Mouse (Mus musculus): ENCODE data around the gene Arpc2. TPM values are rescaled to one million over a fixed set of nuclear protein-coding genes. Genes with fewer than 3 reads are reported as not detected.
A peak's percentile ranks its signal among the peaks of the same experiment; 100 is the strongest.

Arpc2 gene
- polyA plus RNA-seq, 1 experiment from 2014 or later = 457 TPM

- no peak overlapping the region for H3K4me3 ChIP-seq (ENCODE audit: low read length)
- H3K4me1 ChIP-seq (ENCODE audit: insufficient read depth, low read length) = peaks cover 14% of the 10 kb centered on the region
- WGBS = 85% methylated on average over 4 of the region's 4 CpGs
- H3K27ac ChIP-seq (ENCODE audit: low read length) = no peak overlapping the region
- H3K27me3 ChIP-seq (ENCODE audit: insufficient read depth, low read length) = no peaks in the 10 kb centered on the region
- H3K9ac ChIP-seq (replicated peaks; ENCODE audit: low read length) = 0 out of 2 replicates have a peak overlapping the region, but pooled peaks have one; percentile 6
- no peak for ATAC-seq (ENCODE audit: low FRiP score, low TSS enrichment)
- H3K36me3 ChIP-seq (ENCODE audit: insufficient read depth, low read length) = peaks cover 42% of the 10 kb centered on the region
- H3K4me2 ChIP-seq (replicated peaks; ENCODE audit: low read depth, low read length) = no peak overlapping the region
- H3K9me3 ChIP-seq (ENCODE audit: low read length) = no peaks in the 10 kb centered on the region
Measured at GRCm38 (mm10) chr1:74288327-74288726, 52.4 kb downstream of the Arpc2 start.

- ATAC-seq (ENCODE audit: low FRiP score, low TSS enrichment) = no peak
- Histone ChIP-seq H3K4me3 (ENCODE audit: low read length) (no peak overlapping the region), H3K9ac (replicated peaks; ENCODE audit: low read length) (no peak overlapping the region), H3K4me2 (replicated peaks; ENCODE audit: low read depth, low read length) (no peak overlapping the region), H3K27me3 (ENCODE audit: insufficient read depth, low read length) (no peaks in the 10 kb centered on the region), H3K27ac (ENCODE audit: low read length) (no peak overlapping the region), H3K4me1 (ENCODE audit: insufficient read depth, low read length) (peaks cover 8% of the 10 kb centered on the region), H3K9me3 (ENCODE audit: low read length) (no peaks in the 10 kb centered on the region), H3K36me3 (ENCODE audit: insufficient read depth, low read length) (peaks cover 51% of the 10 kb centered on the region)
- WGBS = 81% methylated on average over 9 of the region's 9 CpGs
Measured at GRCm38 (mm10) chr1:74289248-74289647, 53.4 kb downstream of the Arpc2 start.

- H3K27me3 ChIP-seq (ENCODE audit: insufficient read depth, low read length) = no peaks in the 10 kb centered on the region
- WGBS = 87% methylated on average over 2 of the region's 2 CpGs
- H3K36me3 ChIP-seq (ENCODE audit: insufficient read depth, low read length) = peaks cover 53% of the 10 kb centered on the region
- H3K4me3 ChIP-seq (ENCODE audit: low read length) = no peak overlapping the region
- no peak overlapping the region for H3K9ac ChIP-seq (replicated peaks; ENCODE audit: low read length)
- H3K27ac ChIP-seq (ENCODE audit: low read length) = no peak overlapping the region
- ATAC-seq (ENCODE audit: low FRiP score, low TSS enrichment) = no peak
- no peak overlapping the region for H3K4me2 ChIP-seq (replicated peaks; ENCODE audit: low read depth, low read length)
- no peaks in the 10 kb centered on the region for H3K9me3 ChIP-seq (ENCODE audit: low read length)
- H3K4me1 ChIP-seq (ENCODE audit: insufficient read depth, low read length) = peaks cover 10% of the 10 kb centered on the region
Measured at GRCm38 (mm10) chr1:74289740-74290139, 53.9 kb downstream of the Arpc2 start.

GRCm38 (mm10) chr1:74290141-74290540 lies 54.3 kb downstream of the Arpc2 start:
- ATAC-seq (ENCODE audit: low FRiP score, low TSS enrichment) = no peak
- no peaks in the 10 kb centered on the region for H3K27me3 ChIP-seq (ENCODE audit: insufficient read depth, low read length)
- no peak overlapping the region for H3K9ac ChIP-seq (replicated peaks; ENCODE audit: low read length)
- no peak overlapping the region for H3K4me3 ChIP-seq (ENCODE audit: low read length)
- H3K9me3 ChIP-seq (ENCODE audit: low read length) = no peaks in the 10 kb centered on the region
- H3K36me3 ChIP-seq (ENCODE audit: insufficient read depth, low read length) = peaks cover 53% of the 10 kb centered on the region
- H3K4me1 ChIP-seq (ENCODE audit: insufficient read depth, low read length) = peaks cover 14% of the 10 kb centered on the region
- no peak overlapping the region for H3K27ac ChIP-seq (ENCODE audit: low read length)
- WGBS = 94% methylated on average over 5 of the region's 5 CpGs
- no peak overlapping the region for H3K4me2 ChIP-seq (replicated peaks; ENCODE audit: low read depth, low read length)

- Histone ChIP-seq H3K4me3 (ENCODE audit: low read length) (no peak overlapping the region), H3K9me3 (ENCODE audit: low read length) (no peaks in the 10 kb centered on the region), H3K36me3 (ENCODE audit: insufficient read depth, low read length) (peaks cover 53% of the 10 kb centered on the region), H3K9ac (replicated peaks; ENCODE audit: low read length) (no peak overlapping the region), H3K27me3 (ENCODE audit: insufficient read depth, low read length) (no peaks in the 10 kb centered on the region), H3K4me1 (ENCODE audit: insufficient read depth, low read length) (peaks cover 30% of the 10 kb centered on the region), H3K4me2 (replicated peaks; ENCODE audit: low read depth, low read length) (no peak overlapping the region), H3K27ac (ENCODE audit: low read length) (no peak overlapping the region)
- ATAC-seq (ENCODE audit: low FRiP score, low TSS enrichment) = no peak
- 91% methylated on average over 11 of the region's 11 CpGs for WGBS
Measured at GRCm38 (mm10) chr1:74292331-74293020, 56.6 kb downstream of the Arpc2 start.

GRCm38 (mm10) chr1:74293306-74293960 lies 57.5 kb downstream of the Arpc2 start:
- Histone ChIP-seq H3K4me1 (ENCODE audit: insufficient read depth, low read length) (peaks cover 34% of the 10 kb centered on the region), H3K36me3 (ENCODE audit: insufficient read depth, low read length) (peaks cover 50% of the 10 kb centered on the region), H3K27ac (ENCODE audit: low read length) (peak overlapping the region; percentile 24; the same call in 1 of the 2 replicates), H3K4me3 (ENCODE audit: low read length) (no peak overlapping the region), H3K9ac (replicated peaks; ENCODE audit: low read length) (no peak overlapping the region), H3K27me3 (ENCODE audit: insufficient read depth, low read length) (no peaks in the 10 kb centered on the region), H3K9me3 (ENCODE audit: low read length) (no peaks in the 10 kb centered on the region), H3K4me2 (replicated peaks; ENCODE audit: low read depth, low read length) (no peak overlapping the region)
- WGBS = 79% methylated on average over 8 of the region's 8 CpGs
- no peak for ATAC-seq (ENCODE audit: low FRiP score, low TSS enrichment)

- Histone ChIP-seq H3K27ac (ENCODE audit: low read length) (no peak overlapping the region), H3K36me3 (ENCODE audit: insufficient read depth, low read length) (peaks cover 43% of the 10 kb centered on the region)
Measured at GRCm38 (mm10) chr1:74294090-74294643, 58.3 kb downstream of the Arpc2 start.

GRCm38 (mm10) chr1:74294733-74295455 lies 59.0 kb downstream of the Arpc2 start:
- Histone ChIP-seq H3K9me3 (ENCODE audit: low read length) (no peaks in the 10 kb centered on the region), H3K4me1 (ENCODE audit: insufficient read depth, low read length) (peaks cover 45% of the 10 kb centered on the region), H3K36me3 (ENCODE audit: insufficient read depth, low read length) (peaks cover 36% of the 10 kb centered on the region), H3K4me2 (replicated peaks; ENCODE audit: low read depth, low read length) (peak overlapping the region; percentile 43), H3K27me3 (ENCODE audit: insufficient read depth, low read length) (no peaks in the 10 kb centered on the region), H3K9ac (replicated peaks; ENCODE audit: low read length) (peak overlapping the region; percentile 62), H3K4me3 (ENCODE audit: low read length) (no peak overlapping the region), H3K27ac (ENCODE audit: low read length) (peak overlapping the region; percentile 98)
- ATAC-seq (ENCODE audit: low FRiP score, low TSS enrichment) = no peak
- WGBS = 81% methylated on average over 6 of the region's 6 CpGs

More at GRCm38 (mm10) chr1:74294090-74294643, 58.3 kb downstream of the Arpc2 start:
- Histone ChIP-seq H3K4me2 (replicated peaks; ENCODE audit: low read depth, low read length) (no peak overlapping the region), H3K4me1 (ENCODE audit: insufficient read depth, low read length) (peaks cover 39% of the 10 kb centered on the region), H3K9ac (replicated peaks; ENCODE audit: low read length) (no peak overlapping the region), H3K27me3 (ENCODE audit: insufficient read depth, low read length) (no peaks in the 10 kb centered on the region), H3K4me3 (ENCODE audit: low read length) (no peak overlapping the region), H3K9me3 (ENCODE audit: low read length) (no peaks in the 10 kb centered on the region)
- ATAC-seq (ENCODE audit: low FRiP score, low TSS enrichment) = no peak
- WGBS = 92% methylated on average over 3 of the region's 3 CpGs

GRCm38 (mm10) chr1:74295456-74296171 lies 59.7 kb downstream of the Arpc2 start:
- Histone ChIP-seq H3K9me3 (ENCODE audit: low read length) (no peaks in the 10 kb centered on the region), H3K36me3 (ENCODE audit: insufficient read depth, low read length) (peaks cover 28% of the 10 kb centered on the region), H3K27me3 (ENCODE audit: insufficient read depth, low read length) (no peaks in the 10 kb centered on the region), H3K4me1 (ENCODE audit: insufficient read depth, low read length) (peaks cover 45% of the 10 kb centered on the region), H3K4me2 (replicated peaks; ENCODE audit: low read depth, low read length) (peak overlapping the region; percentile 43), H3K27ac (ENCODE audit: low read length) (peak overlapping the region; percentile 98), H3K4me3 (ENCODE audit: low read length) (peak overlapping the region; percentile 14), H3K9ac (replicated peaks; ENCODE audit: low read length) (peak overlapping the region; percentile 62)
- ATAC-seq (ENCODE audit: low FRiP score, low TSS enrichment) = peak; percentile 91
- 4% methylated on average over 9 of the region's 9 CpGs for WGBS
